Mouse (Mus musculus) bone marrow macrophage, adult 2 months (primary cell): ENCODE data around the gene Heatr5a. TPM values are rescaled to one million over a fixed set of nuclear protein-coding genes. Genes with fewer than 3 reads are reported as not detected.

Experiments
- H3K27ac ChIP-seq: 2 replicates; pipeline ENCODE4 v1.5.1; 2012; ENCODE audit warnings: low read depth, low read length; ENCODE audit not compliant: insufficient read depth
- H3K4me1 ChIP-seq: 2 replicates; pipeline ENCODE4 v1.6.1; 2012; ENCODE audit warnings: low read length; ENCODE audit not compliant: control insufficient read depth, insufficient read depth
- H3K4me3 ChIP-seq: 2 replicates; pipeline ENCODE4 v1.5.1; 2012; ENCODE audit warnings: mild to moderate bottlenecking, low read length, moderate library complexity; ENCODE audit not compliant: insufficient read depth
- CTCF ChIP-seq: IDR thresholded peaks from 2 replicates; pipeline ENCODE4 v1.5.1; 2012; ENCODE audit warnings: low read depth, mild to moderate bottlenecking, low read length, moderate library complexity
- POLR2A ChIP-seq: IDR thresholded peaks from 2 replicates; pipeline ENCODE4 v1.6.1; 2012; ENCODE audit warnings: mild to moderate bottlenecking, low read depth, low read length, borderline replicate concordance
- polyA plus RNA-seq: library from polyadenylated mRNA; stranded (reverse); fragments of >200 nt; gene quantifications from 2 replicates; pipeline ENCODE4 v1.2.4, GENCODE M21; 2012; ENCODE audit not compliant: missing spikeins, insufficient read depth, insufficient read length

Gene Heatr5a
- polyA plus RNA-seq, 1 experiment = 41.6 TPM

DNA sequence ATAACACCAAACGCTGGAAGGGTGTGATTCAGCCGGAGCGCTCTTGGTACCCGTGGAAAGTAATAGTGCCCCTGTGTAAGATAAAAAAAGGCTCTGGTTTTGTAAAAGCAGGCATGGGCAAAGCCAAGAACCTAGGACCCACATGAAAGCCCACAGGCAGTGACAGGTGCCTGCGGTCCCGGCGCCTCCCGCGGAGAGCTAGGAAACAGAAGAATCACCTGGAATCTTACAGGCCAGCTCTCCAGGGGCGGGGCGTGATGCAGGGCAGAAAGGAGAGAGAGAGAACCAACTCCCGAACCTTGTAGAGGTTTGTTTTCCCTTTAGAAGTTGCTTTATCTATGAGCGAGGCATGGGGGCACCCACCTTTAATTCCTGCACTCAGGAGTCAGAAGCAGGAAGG lies 139.2 kb downstream of the Heatr5a start:
- H3K4me1 ChIP-seq = peaks cover 15% of the 10 kb centered on the region
- H3K27ac ChIP-seq = no peak overlapping the region

DNA sequence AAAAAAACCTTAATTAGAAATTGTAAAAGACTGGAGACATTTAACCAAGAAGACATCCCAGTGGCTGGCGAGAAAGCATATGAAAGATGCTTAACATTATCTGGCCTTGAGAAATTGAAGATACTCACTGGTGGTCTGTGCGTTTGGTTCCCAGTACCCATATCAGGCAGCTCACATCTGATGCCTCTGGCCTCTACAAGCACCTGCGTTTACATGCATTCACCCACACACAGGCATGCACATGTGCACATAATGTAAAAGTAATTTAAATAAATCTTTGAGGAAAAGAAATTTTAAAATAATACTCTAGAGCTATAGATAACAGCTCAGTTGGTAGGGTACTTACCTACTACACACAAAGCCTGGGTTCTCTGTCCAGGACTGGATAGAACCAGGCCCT lies 139.8 kb downstream of the Heatr5a start:
- no peak overlapping the region for H3K27ac ChIP-seq

More for the DNA sequence above, 139.2 kb downstream of the Heatr5a start:
- no peak for TF ChIP-seq CTCF
- no peak overlapping the region for H3K4me3 ChIP-seq

DNA sequence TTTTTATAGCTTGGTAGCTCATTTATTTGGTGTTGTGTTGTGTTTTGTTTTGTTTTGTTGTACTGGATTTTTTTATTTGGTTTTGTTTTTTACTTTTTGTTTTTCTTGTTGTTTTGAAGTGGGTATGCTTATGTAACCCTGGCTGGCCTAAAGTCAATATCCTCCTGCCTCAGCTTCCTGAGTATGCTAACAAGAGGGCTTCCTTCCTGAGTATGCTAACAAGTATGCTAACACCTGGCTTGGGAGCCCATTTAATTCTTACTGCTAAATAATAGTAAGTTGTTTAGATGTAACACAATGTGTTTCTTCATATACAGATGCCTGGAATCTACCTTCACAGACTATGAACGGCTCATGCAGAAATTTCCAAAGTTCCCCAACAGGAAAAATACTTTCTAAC lies 140.4 kb downstream of the Heatr5a start:
- Histone ChIP-seq H3K4me3 (peak overlapping the region; percentile 98), H3K4me1 (peaks cover 17% of the 10 kb centered on the region), H3K27ac (no peak overlapping the region)
- TF ChIP-seq POLR2A = no peak

More for the DNA sequence above, 139.8 kb downstream of the Heatr5a start:
- no peak for TF ChIP-seq POLR2A
- no peak overlapping the region for H3K4me3 ChIP-seq
- peaks cover 15% of the 10 kb centered on the region for H3K4me1 ChIP-seq

DNA sequence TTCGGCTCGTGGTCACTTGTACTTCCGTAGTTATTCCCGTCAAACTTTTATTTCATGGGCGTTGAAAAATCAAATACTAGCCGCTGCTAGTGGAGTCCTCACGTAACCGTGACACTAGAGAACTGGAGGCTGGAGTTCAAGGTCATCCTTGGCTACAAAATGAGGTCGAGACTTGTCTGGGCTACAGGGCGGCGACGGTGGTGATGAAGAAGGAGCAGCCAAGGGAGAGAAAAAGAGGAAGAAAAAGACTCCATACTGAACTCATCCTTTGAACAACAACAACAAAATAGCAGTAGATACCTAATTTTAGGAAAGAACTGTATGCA lies 141.1 kb downstream of the Heatr5a start:
- H3K27ac ChIP-seq = peak overlapping the region; percentile 89
- peaks cover 15% of the 10 kb centered on the region for H3K4me1 ChIP-seq
- peak overlapping the region; percentile 98 for H3K4me3 ChIP-seq
- TF ChIP-seq POLR2A (no peak), CTCF (no peak)

DNA sequence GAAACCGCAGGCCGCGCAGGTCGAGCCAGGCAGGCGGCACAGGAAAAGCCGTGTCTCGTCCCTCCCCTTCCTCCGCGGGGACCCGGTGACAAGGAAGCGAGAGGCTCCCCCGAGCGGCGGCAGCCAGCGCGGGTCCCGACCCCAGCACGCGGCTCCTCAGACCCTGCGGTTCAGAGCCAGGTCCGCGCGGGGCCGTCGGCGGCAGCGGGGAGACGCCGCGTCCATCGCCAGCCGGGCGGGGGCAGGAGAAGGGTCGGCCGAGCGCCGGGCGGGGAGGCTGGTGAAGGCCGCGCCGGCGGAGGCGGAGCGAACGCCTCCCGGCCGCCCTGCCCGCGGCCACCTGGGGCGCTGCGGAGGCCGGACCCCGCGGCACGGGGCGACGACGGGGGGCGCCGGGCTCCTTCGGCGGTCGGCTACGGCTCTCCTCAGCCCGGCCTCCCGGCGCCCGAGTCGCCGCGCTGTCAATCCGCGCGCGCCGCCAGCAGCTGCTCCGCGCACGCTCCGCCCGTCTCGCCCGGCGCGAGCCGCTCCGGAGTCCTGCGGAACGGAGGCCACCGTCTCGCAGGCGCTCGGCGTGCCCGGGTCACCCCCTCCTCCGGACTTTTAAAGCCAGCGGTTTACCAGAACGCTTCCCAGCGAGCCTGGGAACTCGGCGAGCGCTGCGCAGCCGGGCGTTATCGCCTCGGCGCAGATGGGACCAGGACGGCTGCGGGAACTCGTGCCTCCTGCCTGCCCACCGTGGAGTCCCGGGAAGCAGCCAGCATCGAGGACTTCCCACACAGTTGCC lies 141.6 kb downstream of the Heatr5a start, which contains the start of gene Hectd1:
TSS of gene Hectd1 (minus strand) at position 247 of the 787 bp plus-strand sequence.
- H3K4me1 ChIP-seq = peaks cover 15% of the 10 kb centered on the region
- H3K27ac ChIP-seq = peak within 1 kb of the TSS; percentile 89
- peak within 1 kb of the TSS; percentile 98 for H3K4me3 ChIP-seq
- no peak for TF ChIP-seq POLR2A
- TF ChIP-seq CTCF = 0 out of 2 replicates have a peak, but pooled peaks have one; percentile 5

DNA sequence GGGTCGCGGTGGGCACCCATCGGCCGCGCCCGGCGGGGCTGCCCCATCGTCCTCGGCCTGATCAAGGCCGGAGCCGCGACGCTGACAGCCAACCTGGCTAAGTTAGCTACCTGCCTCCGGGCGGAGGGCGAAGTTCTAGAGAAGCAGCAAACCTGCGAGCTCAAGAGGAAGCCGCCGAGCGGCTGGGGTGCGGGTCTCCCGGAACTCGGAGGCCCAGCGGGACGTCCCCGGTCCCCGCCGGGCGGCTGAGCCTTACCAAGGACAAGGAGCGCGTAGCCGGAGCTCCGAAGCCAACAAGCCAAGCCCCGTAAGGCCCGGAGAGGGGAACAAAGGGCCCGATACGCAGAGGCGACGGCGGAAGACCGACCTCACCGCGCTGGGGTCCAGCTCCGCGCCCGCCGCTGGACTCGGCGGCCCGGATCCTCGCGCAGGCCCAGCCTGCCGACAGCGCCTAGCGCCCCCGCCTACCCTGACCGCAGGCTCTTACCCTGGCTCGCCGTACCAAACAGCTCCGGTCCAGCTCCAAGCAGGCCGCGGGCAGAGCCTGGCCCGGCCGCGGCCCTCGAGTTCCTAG lies 142.3 kb downstream of the Heatr5a start:
- H3K27ac ChIP-seq = peak overlapping the region; percentile 89
- peaks cover 15% of the 10 kb centered on the region for H3K4me1 ChIP-seq
- H3K4me3 ChIP-seq = peak overlapping the region; percentile 98
- TF ChIP-seq POLR2A (no peak), CTCF (no peak)

DNA sequence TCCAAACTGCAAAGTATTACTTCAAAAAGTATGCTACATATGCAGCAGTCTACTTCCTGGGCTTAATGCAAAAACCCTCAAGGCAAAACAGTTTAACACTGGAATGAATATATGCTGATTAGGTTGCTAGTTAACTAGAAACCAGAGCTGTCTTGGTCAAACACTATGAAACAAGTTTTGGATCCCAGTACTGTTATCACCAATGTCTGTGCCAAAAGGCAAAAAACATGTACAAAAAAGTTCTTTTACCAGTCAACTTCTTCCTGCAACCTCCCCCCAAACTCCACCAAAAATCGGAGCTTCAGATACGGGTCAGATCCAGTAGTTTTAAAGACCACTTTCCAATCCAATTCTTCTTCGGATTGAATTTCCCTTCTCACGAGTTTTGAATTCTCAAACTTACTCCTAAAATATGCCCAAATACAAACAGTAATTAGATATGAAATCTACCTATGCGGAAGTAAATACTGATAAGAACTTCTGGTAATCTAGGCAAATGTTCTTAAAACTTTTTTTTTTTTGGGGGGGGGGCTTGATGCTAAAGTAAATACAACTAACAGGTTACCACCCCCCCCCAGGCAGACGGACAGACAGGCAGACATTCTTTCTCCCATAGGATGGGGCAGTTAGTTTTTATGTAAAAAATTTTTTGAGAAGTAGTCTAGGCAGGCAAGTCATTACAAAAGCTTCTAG lies 143.0 kb downstream of the Heatr5a start:
- H3K27ac ChIP-seq = peak overlapping the region; percentile 89
- TF ChIP-seq CTCF (no peak), POLR2A (no peak)
- H3K4me1 ChIP-seq = peaks cover 15% of the 10 kb centered on the region
- H3K4me3 ChIP-seq = peak overlapping the region; percentile 98

Other genes starting within 250 kb of the Heatr5a start
- gene Hectd1, start 141.8 kb downstream of the Heatr5a start, polyA plus RNA-seq = 30.7 and 34.3 TPM in 2 replicates
- 8.9 and 9.4 TPM in 2 replicates for gene Dtd2, start 35.2 kb upstream of the Heatr5a start, polyA plus RNA-seq
- not detected in 2 replicates for gene Gpr33, start 56.7 kb upstream of the Heatr5a start, polyA plus RNA-seq
- 5.3 and 6.8 TPM in 2 replicates for gene Nubpl, start 126.4 kb upstream of the Heatr5a start, polyA plus RNA-seq